Mouse (Mus musculus) cerebellum, adult 9-11 months (tissue): ENCODE results near the gene Gatad2b.
"Not testable (repeated sequence)": the region's sequence is repeated elsewhere in the genome, so short reads cannot be mapped to it uniquely, and the experiment has no call there.

ENCODE experiments used
- DNase-seq: peaks from one replicate; pipeline ENCODE4 v3.0.0; 2022

Gene Gatad2b

DNA sequence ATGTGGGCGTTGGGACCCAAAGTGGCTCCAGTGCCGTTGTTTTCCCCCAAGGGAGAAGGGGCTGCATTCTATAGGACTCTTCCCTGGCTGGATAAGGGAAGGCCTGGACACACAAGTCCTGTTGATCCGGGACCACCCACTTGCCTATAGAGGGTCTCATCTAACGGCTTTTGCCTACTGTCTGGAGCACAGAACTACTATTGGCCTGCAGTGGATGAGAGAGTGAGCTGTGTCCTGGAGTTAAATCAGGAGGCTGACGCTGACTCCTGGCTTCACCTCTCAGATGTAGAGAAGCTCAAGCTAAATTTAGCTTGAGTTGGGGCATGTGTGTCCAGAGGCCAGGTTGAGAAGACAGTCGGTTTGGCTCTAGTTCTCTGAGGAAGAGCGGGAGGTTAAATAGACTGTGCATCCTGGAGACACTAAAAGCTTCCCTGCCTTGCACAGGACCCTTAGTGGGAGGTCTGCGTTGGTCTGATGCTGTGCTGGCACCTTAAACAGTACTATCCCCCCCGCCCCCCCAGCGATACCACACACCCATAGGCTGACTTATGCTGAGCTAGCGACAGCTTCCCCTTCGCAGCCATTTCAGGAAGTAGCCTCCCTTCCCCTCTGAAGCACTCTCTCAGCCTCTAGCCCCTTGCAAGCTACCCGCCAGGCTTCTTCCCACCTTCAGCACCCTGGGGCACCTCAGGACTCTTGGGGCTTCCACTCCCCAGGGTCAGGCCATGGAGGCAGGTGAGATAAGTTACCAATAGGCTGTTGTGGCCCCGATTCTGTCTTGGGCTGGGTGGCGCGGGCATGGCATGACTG lies 26.8 kb upstream of the Gatad2b start:
- DNase-seq = peak; percentile 63

DNA sequence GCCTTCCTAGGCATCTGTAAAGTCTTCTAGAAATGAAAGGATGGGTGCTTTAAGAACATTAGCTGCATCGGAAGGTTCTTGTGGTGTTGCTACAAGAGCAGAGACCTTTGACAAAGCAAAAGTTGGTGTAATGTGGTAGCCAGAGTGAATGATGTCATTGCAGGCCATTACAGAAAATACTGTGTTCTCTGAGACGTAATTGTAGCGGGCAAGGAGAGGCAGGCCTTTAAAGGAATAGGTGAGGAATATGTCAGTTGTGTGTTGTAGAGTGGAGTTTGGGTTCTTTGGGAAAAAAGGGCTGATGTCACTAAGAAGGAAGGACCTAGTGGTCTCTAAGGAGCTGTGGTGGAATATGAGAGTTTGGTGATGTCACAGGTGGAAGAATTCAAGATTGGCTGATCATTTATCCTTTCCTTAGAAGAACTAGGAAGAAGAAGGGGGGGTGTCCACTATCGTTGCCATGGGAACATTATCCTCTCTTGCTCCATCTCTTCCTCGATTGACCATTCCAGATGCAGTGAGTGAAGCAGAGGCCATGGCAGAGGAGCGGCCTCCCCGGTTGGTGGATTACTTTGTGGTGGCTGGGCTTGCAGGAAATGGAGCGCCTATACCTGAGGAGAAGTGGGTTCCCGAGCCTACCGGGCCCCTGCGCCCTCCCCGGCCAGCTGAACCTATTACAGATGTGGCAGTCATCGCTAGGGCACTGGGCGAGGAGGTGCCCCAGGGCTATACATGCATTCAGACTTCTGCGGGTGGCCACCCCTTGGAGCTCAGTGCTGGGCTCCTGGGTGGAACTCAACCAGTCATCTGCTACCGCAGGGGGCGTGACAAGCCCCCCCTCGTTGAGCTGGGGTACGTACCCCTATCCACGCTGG lies 25.8 kb upstream of the Gatad2b start:
- DNase-seq = peak; percentile 60

DNA sequence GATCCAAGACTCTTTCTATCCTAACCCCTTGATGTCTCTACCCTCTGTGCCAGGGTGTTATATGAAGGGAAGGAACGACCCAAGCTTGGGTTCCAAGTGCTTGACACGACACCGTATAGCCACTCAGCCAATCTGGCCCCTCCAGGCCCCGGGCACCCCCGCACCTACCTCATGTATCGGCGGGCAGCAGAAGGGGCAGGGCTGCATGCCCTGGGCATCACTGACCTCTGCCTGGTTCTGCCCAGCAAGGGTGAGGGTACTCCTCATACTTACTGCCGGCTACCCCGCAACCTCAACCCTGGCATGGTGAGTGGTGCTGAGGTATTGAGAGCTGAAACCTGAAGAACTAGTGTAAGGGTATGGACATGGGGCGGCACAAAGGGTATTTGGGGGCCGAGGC lies 24.8 kb upstream of the Gatad2b start:
- DNase-seq = peak; percentile 27

DNA sequence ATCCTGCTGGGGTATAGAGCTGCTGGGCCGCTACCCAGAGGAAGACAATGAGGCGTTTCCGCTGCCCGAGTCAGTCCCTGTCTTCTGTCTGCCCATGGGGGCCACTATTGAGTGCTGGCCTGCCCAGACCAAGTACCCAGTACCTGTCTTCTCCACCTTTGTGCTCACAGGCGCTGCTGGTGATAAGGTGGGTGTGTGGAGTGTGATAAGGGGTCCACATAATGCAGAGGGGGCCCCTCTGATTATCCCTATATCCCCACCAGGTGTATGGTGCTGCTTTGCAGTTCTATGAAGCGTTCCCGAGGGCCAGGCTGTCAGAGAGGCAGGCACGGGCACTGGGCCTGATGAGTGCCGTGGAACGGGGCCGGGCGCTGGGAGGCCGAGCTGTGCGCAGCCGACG lies 24.0 kb upstream of the Gatad2b start:
- DNase-seq = peak; percentile 32

DNA sequence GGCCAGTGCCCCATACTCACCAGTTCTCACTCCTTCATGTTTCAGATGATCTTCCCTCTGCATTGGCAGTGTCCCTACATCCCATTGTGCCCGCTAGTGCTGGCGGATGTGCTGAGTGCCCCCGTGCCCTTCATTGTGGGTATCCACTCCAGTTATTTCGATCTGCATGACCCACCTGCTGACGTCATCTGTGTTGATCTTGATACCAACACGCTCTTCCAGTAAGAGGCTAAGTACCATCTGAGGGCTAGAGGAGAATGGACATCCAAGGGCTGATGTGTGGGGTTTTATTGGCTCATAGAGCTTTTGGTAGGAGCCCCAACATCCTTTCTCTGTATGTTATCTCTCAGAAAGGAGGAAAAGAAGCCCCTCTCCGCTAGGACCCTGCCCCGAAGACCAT lies 22.2 kb upstream of the Gatad2b start:
- peak; percentile 28 for DNase-seq

DNA sequence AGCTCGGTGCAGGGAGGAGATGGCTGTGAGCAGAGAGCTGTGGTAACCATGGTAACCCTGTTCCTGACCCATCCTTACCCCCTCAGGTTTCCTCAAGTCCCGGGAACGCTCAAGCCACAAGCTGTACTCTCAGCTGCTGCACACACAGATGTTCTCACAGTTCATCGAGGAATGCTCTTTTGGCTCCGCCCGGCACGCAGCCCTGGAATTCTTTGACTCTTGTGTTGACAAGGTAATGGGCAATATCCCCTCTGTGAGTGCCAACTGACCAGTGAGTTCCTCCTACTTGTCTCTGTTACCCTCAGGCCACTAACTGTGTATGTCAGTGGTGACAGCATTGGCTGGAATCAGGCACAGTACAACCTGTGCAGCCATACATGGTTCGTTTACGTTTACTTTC lies 20.8 kb upstream of the Gatad2b start:
- peak; percentile 18 for DNase-seq

DNA sequence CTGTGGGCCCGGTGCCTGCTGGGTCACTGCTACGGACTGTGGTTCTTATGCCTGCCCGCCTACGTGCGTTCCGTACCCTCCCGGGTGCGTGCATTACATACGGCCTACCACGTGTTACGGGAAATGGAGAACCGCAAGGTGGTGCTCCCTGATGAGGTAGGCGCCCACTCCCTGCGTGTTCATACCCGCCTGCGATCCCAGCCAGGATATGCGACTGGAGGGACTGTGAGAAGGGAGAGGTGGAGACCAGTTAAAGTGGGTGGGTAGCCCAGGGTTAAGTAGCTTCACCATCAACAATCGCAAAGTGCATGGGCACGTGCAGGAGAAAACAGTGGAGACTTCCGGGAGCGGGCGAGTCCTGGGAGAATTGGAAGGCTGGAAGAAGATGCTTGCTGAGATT lies 19.1 kb upstream of the Gatad2b start:
- DNase-seq = peak; percentile 40

DNA sequence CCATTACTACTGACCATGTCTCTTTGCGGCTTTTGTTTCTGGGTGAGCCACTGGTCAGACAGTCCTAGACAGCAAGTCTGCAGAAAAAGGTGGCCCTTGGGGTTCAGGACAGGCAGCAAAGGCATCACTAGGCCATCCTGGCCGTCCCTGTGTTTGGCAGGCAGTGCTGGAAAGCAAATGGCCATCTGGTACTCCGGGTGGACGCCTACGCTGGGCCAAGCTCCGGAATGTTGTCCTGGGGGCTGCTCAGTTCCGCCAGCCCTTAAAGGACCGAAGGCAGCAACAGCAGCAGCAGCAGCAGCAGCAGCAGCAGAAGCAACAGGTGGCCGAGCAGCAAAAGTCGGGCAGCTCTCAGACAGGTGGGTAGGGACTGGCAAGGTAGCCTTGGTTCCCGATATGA lies 17.7 kb upstream of the Gatad2b start:
- peak; percentile 86 for DNase-seq

DNA sequence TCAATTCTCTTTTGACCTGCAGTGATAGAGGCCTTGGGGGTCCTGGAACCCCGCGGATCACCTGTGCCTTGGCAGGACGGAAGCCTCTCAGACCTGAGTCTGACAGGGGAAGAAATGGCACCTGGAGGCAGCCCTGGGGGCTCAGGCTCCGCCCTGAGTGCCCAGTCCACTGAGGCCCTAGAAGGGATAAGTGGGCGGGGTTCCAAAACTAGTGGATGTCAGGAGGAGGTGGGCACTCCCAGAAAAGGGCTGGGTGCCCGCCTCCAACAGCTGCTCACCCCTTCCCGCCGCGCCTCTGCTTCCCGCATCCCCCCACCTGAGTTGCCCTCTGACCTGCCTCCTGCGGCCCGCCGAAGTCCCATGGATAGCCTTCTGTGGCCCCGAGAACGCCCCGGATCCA lies 16.1 kb upstream of the Gatad2b start:
- DNase-seq = peak; percentile 72

DNA sequence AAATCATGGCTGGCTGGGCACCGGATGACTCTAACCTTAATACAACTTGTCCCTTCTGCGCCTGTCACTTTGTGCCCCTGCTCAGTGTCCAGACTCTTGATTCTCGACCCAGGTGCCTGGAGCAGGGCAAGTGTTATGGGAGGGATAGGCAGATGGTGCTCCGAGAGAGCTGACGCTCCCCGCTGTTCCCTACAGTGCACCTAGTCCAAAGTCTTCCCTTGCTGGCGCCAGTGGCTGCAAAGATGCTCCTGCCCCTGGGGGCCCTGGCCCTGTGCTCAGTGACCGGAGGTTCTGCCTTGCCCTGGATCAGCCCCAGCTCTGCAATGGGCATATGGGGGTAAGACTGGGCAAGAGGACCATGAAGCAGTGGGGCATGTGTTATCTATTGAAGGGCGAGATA lies 15.2 kb upstream of the Gatad2b start:
- DNase-seq = peak; percentile 95

DNA sequence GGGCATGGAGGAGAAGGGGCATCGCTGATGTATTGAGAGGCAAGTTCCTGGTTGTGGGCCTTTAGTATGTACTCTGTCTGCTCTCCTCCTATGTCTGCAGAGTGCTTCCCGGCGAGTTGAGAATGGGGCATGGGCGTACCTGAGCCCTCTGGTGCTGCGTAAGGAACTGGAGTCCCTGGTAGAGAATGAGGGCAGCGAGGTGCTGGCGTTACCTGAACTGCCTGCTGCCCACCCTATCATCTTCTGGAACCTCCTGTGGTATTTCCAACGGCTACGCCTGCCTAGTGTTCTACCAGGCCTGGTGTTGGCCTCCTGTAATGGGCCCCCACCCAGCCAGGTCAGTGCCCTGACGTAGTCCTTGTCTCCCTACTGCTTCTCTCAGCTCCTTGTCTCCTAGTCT lies 14.8 kb upstream of the Gatad2b start:
- no peak for DNase-seq

DNA sequence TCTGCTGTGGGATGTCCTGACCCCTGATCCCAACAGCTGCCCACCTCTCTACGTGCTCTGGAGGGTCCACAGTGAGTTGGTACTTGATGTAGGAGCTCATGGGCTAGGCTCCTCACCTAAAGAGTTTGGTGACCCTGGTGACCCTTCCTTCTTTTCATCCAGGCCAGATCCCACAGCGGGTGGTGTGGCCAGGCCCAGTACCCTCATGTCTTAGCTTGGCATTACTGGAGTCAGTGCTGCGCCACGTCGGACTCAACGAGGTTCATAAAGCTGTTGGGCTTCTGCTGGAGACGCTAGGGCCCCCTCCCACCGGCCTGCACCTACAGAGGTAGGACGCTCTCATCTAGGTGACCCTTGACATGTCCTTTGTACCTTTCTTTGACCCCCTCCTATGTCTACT lies 13.8 kb upstream of the Gatad2b start:
- DNase-seq = peak; percentile 55

DNA sequence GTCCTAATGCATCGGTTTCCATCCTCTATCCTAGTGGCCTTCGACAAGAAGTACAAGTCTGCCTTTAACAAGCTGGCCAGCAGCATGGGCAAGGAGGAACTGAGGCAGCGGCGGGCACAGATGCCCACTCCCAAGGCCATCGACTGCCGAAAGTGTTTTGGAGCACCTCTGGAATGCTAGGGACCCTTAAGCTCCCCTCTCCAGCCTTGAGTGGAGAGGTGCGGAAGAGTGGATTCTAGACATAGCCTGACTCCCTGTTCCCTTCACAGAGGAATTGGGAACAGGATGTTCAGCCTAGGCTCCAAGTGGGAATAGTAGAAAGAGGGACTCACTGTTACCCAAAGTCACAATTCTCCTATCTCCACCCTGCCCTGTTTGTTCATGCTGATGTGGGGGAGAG lies 13.2 kb upstream of the Gatad2b start:
- peak; percentile 23 for DNase-seq

DNA sequence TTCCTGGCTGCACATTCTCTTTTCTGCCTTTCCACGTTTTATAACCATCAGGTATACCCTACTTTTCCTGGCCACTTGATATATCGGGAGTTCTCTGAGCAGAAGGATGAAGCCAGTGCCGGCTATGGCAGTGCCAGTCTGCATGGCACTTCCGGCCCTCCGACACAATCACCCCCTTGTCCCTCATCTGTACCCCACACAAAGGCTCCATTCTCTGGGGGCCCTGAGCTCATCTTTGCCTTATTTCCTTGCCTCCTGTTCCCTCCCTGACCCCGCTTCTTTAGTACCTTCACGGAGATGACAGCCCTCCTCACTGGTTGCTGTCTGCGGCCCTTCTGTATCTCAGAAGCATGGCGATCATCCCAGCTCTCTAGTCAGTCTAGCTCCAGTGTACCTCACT lies 12.3 kb upstream of the Gatad2b start:
- peak; percentile 27 for DNase-seq

DNA sequence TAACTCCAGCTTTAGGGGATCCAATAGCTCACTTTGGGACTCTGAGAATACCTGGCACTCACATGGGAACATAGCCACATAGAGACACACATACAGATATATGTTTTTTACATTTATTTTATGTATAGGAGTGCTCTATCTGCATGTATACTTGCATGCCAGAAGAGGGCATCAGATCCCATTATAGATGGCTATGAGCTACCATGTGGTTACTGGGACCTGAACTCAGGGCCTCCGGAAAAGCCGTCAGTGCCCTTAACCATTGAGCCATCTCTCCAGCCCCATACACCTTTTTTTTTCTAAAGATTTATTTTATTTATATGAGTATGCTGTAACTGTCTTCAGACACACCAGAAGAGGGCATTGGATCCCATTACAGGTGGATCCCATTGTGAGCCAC lies 8.8 kb upstream of the Gatad2b start:
- no peak for DNase-seq

DNA sequence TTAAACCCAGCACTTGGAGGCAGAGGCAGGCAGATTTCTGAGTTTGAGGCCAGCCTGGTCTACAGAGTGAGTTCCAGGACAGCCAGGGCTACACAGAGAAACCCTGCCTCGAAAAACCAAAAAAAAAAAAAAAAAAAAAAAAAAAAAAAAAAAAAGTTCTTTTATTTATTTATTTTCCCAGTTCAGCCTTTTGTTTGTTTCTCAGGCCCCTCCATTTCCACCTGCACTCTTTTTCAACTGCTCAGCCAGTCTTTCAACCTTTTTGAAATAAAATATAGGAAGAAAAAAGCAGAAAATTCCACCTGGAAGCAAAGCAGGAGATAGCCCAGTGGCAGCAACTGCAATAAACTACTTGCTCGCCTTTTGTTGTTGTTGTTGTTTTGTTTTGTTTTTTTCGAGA lies 3.6 kb upstream of the Gatad2b start:
- DNase-seq = not testable (repeated sequence)

DNA sequence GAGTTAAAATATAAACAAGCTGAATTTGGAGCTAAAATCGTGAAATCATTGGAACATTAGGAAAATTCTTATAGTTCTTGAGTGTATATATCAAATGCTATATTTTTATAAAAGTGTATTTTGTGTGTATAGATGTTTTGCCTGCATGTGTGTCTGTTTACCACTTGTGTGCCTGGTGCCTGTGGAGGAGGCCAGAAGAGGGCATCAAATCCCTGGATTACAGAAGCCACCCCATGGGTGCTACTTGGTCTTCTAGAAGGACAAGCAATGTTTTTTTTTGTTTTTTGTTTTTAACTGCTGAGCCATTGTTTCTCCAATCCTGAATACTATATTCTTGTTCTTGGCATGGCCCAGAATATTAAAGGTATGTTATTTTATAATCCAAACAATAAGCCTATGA lies 2.4 kb upstream of the Gatad2b start:
- DNase-seq = no peak

DNA sequence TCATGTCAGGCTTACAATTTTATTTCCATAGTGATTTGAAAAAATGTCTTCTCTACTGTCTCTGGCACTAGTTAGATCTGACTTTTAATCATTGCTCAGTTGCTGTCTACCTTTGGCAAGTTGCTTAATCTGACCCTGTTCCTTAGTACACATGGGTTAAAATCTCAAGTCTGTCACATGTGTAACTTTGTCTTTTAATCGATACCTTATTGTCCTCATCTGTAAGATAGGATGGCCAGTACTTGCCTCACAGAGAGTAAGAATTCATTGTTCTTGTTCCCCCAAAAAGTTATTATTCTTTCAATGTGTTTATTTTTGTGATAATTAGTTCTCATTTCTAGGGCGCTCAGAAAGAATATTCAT lies 1.0 kb upstream of the Gatad2b start:
- no peak for DNase-seq

DNA sequence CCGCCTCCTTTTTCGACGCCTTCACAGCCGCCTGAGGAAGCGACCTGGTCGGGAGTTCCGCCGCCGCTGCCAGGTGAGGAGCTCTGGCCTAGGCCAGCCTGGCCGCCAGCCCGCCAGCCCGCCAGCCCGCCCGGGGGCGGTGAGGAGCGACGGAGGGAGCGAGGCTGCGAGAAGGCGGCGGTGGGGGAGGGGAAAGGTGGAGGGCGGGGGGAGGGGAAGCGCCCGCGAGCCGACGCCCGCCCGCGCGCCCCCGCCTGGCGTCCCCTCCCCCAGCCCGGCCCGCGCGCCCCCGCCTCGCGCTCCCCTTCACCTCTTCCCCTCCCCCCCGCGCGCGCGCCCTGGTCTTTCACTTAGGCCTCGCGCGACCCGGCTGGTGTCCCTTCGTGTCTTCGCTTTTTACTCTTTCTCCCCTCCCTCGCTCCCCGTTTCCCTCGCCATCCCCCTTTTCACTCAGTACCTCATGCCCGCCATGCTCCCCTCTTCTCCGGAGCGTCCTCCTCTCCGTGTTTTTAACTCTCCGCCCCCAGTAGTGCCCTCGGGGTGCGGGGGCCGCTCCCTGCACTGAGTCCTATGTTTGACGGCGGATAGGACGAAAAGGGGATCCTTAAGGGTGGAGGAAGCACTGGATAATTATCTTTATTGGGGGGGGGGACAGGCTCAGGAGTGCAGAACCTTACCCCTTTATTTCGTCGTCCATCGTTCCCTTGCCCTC lies 530 bp downstream of the Gatad2b start:
- DNase-seq = peak; percentile 74

DNA sequence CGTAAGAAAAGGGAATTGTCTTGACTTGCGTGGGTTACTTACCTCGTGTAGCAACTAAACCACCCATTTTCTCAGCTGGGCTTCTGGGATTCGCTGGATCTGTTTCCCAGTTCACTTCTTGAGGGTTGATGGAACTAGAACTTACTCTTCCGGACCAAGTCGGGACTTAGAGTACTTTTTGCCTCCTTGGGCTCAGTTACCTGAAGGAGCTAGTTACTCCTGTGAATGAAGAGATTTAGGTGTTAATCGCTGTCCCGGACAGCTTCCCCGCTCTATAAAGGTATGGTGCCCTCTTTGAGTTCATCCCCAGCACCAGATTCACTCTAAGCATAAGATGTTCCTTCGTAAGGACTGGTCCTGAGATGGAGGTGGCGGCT lies 1.1 kb downstream of the Gatad2b start:
- DNase-seq = peak; percentile 43

DNA sequence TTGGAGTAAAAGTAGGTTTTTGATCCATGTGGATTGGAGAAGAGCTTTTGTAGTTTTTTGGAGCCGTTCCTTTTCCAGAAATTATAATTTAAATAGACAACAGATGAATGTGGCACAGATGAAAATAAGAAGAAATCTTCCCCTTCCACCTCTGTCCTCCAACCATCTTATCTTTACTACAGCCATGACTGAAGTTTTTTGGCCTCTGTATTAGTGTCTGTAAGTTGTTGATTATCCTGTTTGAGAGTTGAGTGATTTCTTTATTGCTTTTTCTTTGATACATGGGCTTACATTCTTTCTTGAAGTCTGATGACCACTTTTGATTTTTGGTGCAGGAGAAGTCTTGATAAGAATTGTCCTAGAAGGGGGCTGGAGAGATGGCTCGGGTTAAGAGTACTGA lies 1.7 kb downstream of the Gatad2b start:
- no peak for DNase-seq

DNA sequence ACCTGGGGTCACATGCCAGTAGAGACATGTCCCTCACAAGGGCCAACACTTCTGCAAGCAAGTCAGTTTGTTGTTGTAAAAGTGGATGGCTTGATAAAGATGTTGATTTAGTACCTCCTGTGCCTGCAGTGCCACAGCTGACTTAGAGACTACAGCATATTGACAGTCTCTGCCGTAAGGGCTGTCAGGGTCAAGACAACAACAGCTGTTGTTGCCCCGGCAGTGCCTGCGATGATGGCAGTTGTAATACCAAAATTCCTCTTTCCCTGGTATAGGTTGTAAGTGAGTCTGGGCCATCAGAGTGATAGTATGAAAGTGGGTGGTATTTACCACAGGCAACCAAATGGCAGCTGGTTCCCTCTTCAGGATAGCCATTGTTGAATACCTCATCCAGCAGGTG lies 12.8 kb downstream of the Gatad2b start:
- no peak for DNase-seq

DNA sequence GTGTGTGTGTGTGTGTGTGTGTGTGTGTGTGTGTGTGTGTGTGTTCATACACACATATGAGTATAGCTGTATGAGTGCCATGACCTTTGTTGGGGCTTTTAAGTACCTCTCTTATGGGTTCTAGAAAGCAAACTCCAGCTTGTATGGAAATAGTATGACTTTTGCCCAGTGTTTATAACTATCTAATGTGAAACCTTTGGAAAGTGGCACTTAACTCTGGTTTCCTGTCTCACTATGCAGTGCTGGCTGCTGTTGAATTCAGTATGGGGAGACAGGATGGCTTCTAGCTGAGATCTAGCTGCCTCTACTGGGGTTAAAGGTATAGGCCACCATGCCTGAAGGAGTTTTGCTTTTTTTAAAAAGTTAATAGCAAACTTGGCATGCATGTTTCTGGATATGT lies 16.6 kb downstream of the Gatad2b start:
- DNase-seq = no peak

DNA sequence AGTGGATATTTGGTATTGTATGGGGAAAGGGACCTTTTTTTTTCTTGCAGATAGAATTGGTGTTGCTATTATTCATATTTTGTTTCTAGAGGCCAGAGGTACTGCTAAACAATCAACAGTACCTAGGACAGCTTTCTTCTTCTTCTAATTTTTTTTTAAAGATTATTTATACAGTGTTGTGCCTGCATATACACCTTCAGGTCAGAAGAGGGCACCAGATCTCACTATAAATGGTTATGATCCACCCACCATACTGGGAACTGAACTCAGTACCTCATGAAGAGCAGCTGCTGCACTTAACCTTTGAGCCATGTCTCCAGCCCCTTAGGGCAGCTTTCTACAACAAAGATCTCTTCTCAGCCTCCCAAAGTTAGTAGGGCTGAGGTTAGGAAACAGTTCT lies 20.4 kb downstream of the Gatad2b start:
- DNase-seq = no peak
